Mouse (Mus musculus): Measurements from ENCODE around the gene Casq2. TPM values are rescaled to one million over a fixed set of nuclear protein-coding genes. Genes with fewer than 3 reads are reported as not detected.

Gene Casq2
- total RNA-seq, 2 experiments from 2014 or later = not detected

DNA sequence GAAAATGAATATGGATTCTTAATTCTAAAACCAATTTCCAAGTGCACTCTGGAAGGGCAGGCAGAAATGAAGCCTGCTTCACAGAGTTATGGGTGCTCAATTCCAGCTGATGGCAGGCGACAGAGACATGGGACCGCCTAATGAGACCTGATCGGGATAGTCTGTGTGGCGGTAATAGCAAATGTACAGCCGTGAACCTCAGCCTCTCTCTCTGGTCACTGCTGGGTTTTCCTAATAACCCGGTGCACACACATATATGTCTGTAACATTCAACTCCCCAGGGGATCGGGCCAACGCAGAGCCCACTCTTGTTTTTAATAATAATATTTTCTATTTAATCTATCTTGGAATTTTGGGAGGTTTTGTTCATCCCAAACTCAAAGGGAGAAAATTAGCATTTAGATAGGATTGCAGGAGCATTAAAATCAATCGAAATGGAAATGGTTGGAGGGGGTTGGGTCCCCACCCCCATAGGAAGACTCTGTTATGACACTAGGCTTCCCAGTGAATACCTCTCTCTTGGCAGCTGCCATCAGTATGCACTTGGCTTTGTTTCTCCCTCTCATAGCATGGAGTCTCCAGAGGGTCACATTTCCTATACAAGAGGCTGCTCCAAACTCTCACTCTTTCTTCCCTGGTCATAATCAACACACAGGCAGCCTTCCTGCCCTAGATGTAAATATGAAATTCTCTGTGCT lies 45.6 kb downstream of the Casq2 start:
- no peak for ATAC-seq (ENCODE audit: poor library complexity, severe bottlenecking)

DNA sequence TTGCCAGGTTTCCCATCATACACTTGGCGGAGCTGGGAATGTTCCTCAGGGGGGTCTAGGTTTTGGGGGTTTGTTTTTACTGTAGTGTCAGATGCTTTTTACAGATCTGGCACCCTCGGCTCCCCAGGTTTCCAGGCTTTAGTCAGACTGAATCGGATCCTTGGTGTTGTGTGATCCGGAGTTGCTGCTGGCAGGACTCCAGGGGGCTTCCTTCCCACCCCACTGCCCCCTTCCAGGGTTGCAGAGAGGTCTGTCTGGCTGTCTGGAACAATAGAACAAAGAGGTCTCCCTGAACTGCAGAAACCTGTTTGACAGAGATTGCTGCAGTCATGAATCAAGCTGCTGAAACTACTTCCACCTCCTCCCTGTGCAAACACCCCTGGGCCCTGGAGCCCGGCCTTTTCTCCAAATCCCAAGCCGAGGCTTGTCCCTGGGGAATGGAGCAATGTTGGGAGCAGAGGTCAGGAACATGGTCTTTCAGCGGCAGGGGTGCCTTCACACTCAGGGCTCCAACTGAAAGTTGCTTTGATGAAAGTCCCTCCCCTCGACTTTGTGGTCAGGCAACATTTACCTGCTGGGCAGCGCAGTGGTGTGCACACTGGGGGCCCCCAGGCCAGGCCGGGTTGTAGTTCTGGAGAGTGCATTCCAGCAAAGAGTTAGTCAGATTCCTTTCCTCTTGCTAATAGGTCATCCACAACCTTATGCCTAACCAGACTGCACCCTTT lies 49.3 kb downstream of the Casq2 start:
- no peak for ATAC-seq (ENCODE audit: poor library complexity, severe bottlenecking)

DNA sequence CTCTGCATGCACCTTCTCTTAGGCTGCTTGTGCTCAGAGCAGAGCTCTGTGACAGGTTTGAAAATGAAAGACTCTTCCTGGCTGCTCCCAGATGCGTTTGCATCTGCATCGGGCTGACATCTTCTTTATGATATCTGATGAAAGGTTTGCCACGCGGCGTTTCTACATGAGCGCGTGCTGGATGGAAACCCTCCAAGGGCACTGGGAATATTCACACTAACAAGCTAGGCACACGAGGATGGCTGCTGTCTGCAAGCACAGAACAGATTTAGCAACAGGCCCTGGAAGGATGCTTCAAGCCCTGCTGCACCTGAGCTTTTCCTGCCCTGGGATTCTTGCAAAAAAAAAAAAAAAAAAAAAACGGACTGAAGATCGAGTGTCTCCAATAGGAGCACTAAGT lies 50.9 kb downstream of the Casq2 start:
- no peak for ATAC-seq (ENCODE audit: poor library complexity, severe bottlenecking)

DNA sequence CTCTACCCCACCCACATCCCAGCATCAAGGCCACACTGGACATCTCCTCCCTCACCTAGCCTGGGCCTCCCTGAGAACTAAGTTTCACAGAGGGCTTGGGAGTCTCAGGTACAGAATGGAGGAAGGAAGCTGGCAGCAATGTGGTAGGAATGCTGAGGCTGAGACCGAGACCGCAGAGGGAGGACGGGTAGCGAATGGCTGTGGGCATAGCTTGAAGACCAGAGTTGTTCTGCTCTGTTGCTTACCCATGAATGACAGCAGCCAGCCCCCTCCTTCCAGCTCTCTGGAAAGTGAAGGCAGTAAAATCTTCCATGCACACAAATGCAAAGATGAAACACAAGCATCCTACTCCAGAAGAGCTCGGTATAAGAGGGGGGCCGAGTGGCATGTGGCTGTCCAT lies 52.7 kb downstream of the Casq2 start:
- ATAC-seq (ENCODE audit: poor library complexity, severe bottlenecking) = no peak

DNA sequence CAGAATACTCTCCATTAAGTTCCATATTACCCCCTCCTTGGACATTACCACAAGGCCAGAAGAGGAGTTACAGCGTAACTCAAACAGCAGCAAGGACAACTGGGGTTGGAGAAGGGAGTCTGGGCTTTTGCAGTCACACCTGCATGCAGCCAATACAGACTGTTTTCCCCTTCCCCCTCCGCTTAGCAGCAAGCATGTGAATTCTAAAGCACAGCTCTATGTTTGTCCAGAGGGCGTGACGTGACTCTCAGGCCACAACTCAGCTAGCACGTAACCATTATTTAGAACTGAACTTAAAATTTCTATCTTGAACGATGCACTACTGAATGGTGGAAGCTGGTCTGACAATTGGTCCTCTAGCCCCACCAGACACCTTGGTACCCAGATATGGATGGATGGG lies 54.4 kb downstream of the Casq2 start:
- no peak for ATAC-seq (ENCODE audit: poor library complexity, severe bottlenecking)

DNA sequence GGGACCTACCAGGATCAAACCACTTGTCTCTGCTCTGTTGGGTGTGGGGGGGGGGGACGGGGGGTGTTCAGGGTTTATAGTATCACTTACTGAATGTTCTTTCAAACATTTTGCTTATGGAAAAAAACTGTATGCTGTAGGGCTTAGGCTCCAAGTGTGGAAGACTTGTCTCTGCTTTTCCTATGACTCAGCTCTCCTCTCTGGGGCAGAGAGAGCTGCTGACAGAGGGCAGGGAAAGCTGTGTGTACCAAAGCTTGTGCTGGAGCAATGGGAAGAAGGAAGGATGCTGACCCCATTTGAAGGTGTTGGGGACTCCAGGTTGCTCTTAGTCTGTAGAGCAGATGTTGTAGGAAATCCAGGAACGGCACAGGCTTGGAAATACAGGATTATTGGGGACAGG lies 55.2 kb downstream of the Casq2 start:
- no peak for ATAC-seq (ENCODE audit: poor library complexity, severe bottlenecking)

DNA sequence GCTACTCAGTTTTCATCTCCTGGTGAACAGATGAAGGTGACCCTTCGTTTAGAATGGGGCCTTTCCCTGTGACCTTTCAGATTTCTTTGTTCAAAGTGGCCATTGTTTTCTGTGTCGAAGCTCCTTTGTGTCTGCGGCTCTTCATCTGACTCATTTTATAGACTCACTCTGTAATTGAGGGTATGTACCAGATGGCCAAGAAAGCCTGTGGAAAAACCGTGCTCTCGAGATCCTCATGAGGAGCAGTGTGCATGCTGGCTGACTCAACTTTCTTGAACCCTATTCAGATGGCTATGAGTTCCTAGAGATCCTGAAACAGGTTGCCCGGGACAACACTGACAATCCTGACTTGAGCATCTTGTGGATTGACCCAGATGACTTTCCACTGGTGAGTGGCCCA lies 55.7 kb downstream of the Casq2 start:
- no peak for ATAC-seq (ENCODE audit: poor library complexity, severe bottlenecking)

DNA sequence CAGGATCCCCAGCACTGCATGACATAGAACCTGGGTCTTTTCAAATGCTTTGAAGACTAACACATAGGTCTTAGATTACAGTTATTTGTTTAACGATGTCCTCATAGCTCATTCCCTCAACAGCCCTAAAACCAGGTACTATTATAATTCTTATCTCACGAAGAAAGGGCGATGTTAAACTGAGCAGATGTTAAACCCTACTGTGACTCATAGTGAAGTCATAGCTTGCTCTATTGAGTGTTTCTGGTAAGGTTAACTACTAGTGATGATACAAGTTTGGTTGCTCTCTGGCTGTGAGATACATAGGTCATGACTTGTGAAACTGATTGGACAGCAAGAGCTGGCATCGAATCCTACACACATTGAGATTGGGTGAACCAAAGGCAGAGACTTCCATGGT lies 56.7 kb downstream of the Casq2 start:
- no peak for ATAC-seq (ENCODE audit: poor library complexity, severe bottlenecking)

DNA sequence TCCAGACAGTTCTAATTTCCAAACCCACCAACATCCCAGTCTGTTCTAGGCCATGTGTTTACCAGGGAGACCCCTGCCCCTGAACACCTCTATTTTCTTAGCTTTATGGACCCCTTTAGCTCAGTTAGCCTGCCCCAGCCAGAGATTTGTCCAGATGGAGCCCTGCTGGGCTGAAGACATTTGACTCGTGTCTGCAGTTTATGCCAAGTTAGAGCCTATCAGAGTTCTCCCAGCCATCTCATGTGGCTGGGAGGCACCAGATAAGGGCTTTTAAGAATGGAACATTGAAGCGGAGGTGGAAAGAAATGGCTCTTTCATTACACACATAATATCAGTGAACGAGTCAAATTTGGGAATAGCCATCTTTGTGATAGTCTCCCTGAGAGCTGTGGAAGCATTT lies 57.3 kb downstream of the Casq2 start:
- no peak for ATAC-seq (ENCODE audit: poor library complexity, severe bottlenecking)

DNA sequence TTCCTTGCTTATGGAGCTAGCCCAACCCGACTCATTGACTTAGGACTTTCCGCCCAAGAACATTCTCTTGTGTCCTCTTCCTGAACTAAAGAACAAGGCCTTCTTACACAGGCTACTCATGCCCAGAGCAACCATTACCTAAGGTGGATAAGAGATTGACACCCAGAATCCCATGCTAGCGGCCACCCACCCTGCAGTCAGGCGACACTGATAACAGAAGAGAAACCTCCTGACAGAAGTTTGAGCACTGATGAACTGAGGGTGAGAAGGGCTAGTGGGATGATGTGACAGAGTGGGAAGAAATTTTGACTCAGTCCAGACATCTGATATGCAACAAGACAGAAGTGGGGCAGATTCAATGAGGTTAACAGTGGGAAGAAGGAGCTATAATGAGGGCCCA lies 58.2 kb downstream of the Casq2 start:
- ATAC-seq (ENCODE audit: poor library complexity, severe bottlenecking) = no peak

DNA sequence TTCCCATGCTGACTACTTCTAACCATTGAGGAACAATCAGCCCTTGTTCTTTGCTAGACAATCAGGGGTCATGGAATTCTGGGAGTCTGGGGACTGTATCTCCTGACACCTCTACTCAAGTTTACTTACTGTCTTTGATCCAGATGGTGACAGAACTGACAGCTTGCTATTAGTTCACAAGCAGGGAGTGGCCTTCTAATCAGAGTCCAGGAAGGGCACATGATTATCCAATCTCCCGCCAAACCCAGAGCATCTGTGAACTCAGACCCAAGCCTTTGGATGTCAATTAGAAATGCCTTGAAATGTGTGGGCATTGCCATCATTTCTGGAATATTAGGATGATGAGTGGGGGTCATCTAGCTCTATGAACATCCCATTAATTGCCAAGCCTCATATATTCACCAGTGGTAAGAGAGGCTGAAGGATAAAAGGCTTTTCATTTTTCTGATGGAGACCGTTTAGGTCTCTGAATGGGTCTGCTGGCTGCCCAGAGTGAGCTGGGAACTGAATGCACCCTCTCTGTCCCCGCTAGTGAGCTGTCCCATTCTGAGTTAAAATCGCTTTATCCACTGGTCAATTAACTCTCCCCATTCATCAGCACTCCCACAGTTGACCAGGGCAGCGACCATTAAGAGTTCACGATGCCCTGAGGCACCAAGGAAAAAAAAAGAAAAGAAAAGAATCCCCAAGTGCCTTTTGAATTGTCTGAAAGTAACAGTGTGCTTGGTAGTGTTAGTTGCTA lies 59.6 kb downstream of the Casq2 start:
- ATAC-seq (ENCODE audit: poor library complexity, severe bottlenecking) = no peak

DNA sequence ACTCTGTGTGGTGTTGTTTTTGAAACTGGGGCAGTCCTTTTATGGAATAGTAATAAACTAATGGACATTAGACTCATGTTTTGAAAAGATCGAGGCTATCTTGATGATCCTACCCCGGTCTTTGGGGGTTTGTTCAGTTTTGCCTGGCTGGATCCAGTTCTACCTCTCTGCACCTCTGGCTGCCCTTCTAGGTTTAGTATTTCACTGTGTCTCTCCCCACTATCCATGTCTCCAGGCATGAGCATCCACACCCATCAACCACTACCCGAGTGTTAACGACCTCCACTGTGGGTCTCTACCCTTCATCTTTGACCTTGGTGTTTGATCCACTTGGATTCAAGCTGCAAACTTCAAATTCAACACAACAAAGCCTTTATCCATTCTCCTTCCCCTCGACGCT lies 60.2 kb downstream of the Casq2 start:
- ATAC-seq (ENCODE audit: poor library complexity, severe bottlenecking) = no peak

DNA sequence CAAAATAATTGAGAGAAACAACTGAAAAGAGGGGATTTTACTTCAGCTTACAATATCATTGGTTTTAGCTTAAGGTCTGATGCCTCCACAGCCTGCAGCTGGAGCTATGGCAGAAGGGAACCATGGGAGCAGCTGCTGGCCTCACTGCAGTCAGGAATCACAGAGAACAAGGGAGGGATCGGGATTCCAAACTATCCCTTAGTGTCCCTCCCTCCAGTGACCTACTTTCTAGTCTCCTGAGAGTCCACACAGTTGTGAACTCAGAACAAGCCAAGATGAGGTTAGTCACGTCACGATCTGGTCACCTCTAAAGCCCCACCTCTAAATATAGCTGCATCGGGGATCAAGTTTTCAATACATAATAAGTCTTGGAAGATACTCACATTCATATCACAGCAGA lies 61.0 kb downstream of the Casq2 start:
- no peak for ATAC-seq (ENCODE audit: poor library complexity, severe bottlenecking)

DNA sequence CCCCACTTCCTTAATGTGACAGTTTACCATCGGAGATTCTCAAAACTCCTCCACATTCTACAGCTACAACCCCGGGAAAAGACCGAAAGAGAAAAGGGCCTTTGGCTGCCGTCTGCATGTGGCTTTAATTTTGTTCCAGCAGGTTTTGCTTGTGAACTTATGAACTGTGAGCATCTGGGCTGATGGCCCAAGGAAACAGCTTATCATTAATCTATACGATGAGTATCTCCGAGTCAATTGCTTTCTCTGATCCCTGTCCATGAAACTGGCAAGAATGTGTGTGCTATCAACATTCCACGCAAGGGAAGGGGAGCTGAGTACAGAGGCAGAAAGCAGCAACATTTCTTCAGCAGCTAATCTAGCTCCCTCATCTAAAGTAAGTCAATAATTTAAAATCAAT lies 63.7 kb downstream of the Casq2 start:
- no peak for ATAC-seq (ENCODE audit: poor library complexity, severe bottlenecking)

DNA sequence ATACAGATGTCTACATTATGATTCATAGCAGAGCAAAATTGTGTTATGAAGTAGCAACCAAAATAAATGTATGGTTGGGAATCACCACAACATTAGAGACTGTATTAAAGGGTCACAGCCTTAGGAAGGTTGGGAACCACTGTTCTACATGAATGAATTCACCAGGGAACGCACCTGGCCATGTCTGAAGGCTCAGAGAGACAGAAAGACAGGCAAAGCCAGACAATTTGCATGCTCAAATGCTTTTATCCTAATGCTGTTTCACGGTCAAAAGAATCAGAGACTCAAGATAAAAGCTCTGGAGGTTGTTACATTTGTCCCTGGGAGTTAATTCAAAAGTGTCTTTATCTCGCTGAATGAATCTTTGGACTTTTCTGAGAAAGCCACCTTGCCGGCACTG lies 65.6 kb downstream of the Casq2 start:
- ATAC-seq (ENCODE audit: poor library complexity, severe bottlenecking) = no peak

DNA sequence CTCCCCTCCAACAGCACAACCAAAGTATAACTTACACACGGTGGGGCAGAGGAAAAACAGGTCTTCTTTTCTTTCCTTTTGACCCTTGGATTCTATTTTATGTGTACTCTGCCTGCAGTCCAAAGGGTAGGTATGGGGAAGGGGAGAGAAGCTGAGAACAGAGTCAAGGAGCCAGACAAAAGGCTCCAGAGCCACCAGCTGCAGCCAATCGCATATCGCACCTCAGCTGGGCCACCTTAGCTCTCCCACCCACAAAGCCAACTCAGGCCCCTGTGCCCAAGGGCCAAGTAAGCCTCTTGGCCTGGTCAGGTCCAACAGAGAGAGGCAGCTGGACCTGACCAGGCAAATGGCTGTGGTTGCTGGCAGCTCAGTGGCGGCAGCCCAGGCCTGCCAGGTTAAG lies 66.3 kb downstream of the Casq2 start:
- ATAC-seq (ENCODE audit: poor library complexity, severe bottlenecking) = no peak

DNA sequence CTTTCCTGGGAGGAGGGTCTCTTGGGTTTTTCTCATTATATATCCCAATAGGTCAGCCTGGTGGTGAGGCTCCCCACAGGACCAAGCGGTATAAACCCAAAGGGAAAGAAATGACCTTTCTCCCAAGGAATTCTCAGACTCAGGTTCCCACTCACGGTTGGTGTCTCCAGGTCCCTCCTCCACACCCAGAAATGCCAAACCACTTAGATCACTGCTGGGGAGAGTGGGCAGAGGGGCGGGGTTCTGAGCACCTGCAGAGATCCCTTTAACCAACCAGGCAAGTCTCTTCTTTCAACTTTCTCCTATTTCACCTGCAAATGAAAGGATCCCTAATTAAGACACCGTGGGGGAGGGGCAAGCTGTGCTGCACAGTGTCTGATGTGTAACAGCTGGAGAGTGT lies 66.7 kb downstream of the Casq2 start:
- ATAC-seq (ENCODE audit: poor library complexity, severe bottlenecking) = no peak

DNA sequence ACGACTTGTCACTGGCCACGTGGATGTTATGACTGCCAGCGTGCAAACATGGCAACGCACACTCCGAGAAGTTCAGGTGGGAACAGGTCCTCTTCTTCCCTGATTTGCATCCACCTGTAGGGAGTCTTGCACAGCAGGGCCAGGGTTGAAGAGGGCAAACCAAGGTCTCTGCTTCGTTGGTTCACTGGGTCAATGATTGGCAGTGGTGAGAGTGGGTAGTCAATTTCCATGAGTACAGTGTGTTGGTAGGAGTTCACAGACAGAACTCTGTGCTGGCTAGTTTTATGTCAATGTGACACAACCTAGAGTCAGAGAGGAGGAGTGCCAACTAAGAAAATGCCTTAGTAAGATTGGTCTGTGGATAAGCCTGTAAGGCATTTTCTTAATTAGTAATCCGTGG lies 67.9 kb downstream of the Casq2 start:
- no peak for ATAC-seq (ENCODE audit: poor library complexity, severe bottlenecking)

DNA sequence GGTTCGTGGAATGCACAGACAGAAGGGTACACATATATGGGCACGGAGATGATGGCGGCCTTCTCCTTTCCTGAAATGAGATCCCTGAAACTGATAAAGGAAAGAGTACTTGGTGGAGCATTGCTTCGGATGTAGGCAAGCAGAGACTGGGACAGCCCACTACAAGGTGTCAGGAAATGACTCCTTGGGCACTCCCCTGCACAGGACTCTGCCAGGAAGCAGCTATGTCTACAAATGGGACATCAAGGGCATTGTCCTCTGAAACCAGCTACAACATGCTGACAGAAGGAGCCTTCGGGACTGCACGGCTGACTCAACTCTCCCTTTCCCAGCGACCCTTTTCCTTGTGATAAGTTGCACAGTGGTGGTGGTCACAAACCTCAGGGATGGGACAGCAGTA lies 70.5 kb downstream of the Casq2 start:
- ATAC-seq (ENCODE audit: poor library complexity, severe bottlenecking) = no peak

DNA sequence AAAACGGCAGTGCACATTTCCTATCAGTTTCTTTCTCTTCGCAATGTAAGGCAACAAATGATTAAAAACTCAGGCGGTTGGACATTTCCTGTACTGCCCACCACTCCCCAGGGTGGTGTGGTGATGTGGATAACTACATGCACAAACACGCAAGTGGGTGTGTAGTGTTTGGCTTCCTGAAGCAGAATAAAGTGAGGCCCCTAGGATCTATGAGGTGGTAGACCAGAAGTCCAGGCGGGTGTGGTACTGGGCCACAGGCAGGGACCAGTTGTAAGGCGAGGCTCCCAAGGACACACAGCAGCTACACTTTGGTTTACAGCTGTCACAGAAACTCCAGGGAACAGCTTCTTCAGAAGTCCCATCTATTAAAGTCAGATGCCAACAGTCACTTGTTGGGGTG lies 71.4 kb downstream of the Casq2 start:
- ATAC-seq (ENCODE audit: poor library complexity, severe bottlenecking) = no peak

DNA sequence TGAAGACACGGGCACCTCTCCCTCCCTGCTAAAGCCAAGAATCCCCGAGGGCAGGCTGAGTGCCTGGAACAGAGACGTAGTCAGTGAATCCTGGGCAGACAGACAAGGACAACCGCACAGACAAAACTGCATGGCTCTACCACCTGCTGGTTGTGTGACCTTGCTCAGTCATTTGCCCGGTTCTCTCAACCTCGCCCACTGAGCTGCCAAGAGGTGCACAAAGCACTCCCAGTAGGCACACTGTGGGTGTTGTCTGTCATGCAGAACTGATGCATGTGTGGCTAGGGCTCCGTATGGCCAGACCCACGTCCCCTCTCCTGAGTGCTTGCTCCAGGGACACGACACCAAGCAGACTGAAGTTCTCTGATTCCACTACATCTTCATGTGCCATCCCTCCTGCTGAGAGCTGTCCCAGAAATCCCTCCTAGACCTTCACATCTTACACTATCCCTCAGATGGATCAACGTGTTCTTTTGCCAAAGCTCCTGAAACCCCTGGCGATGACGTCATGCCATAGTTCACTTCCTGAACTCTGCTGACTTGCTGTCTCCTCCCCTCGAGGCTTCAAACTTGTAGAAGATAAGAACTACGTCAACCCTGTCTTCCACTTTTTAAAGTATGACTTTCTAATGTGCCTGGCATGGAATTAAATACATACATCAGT lies 72.7 kb downstream of the Casq2 start:
- no peak for ATAC-seq (ENCODE audit: poor library complexity, severe bottlenecking)
